Mouse (Mus musculus): ENCODE results near the gene Ralgapa2.

- TF ChIP-seq CTCF (IDR thresholded peaks at IDR 0.05; ENCODE audit: control insufficient read depth, insufficient read depth, insufficient read length), result no peak
- no peak for TF ChIP-seq FOSL1 (IDR thresholded peaks at IDR 0.05; ENCODE audit: insufficient read depth, low read length, poor library complexity, severe bottlenecking)
- no peak for TF ChIP-seq USF1 (IDR thresholded peaks at IDR 0.05; ENCODE audit: low read depth)
- no peak for TF ChIP-seq MAX (IDR thresholded peaks at IDR 0.05)
Measured at GRCm38 (mm10) chr2:146259787-146260560, 252.2 kb downstream of the Ralgapa2 start.
